Mouse (Mus musculus) ovary, adult 18-20 months (tissue): ENCODE results near the gene Ier5l.
A peak's percentile ranks its signal among the peaks of the same experiment; 100 is the strongest.

ENCODE experiments used
- DNase-seq: peaks from one replicate; pipeline ENCODE4 v3.0.0; 2022; ENCODE audit warnings: low spot score, mixed read lengths

Gene Ier5l

DNA sequence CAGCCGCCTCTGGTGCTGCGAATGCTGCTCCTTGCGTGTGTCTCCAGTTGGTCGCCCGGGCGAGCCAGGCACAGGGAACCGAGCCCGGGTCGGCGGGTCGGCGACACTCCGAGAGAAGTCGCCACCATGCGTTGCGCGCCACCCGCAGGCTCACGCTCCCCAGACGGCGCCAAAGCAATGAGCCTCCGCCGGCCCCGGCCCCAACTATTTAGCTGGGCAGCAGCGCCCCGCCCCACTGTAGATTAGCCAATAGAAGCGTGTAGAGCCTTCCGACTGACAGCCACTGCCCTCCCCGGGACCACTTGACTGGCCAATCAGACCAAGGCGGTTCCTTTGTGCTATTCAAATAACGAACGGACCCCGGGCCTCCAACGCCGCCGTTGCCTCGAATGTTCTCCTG is at the start of gene Ier5l:
TSS of gene Ier5l (minus strand) at position 181 of the 400 bp plus-strand sequence.
- DNase-seq, result peak; percentile 92

DNA sequence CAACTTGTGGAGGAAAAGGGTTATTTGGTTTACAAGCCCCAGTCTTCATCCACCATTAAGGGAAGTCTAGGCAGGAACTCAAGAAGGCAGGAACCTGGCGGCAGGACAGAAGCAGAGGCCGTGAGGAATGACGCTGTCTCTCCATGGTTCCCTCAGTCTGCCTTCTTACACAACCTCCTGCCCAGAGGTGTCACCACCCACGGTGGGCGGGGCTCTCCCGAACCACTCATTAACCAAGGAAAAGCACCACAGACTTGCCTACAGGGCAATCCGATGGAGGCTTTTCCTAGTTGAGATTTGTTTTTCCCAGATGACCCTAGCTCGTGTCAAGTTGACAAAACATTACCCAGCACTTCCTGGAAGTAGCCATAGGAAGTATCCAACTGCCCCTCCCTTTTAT is 49.7 kb upstream of the Ier5l start:
- DNase-seq, result no peak

DNA sequence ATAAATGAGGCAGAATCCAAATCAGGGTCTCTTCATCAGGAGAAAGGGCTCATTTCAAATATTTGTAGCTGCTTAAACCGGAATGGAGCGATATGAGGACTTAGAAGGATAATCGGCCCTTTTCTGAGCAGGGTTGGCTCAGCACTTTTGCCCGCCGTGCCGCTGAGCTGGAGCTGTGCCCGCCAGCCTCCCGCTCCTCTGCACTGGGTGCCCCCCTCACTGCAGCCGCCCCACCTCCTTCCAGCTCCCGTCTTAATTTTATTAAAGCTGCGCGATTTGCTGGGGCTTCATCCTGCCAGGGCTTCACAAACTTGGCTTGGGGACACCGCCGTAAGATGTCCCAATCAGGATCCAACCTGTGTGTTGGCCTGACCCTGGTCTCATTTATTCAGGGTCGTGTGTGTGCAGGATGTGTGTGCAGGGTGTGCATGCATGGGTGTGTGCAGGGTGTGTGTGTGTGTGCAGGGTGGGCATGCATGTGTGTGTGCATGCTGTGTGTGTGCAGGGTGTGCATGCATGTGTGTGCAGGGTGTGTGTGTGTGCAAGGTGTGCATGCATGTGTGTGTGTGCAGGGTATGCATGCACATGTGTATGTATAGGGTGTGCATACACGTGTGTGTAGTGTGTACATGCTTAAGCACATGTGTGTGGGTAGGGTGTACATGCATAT is 36.8 kb upstream of the Ier5l start:
- DNase-seq, result no peak

DNA sequence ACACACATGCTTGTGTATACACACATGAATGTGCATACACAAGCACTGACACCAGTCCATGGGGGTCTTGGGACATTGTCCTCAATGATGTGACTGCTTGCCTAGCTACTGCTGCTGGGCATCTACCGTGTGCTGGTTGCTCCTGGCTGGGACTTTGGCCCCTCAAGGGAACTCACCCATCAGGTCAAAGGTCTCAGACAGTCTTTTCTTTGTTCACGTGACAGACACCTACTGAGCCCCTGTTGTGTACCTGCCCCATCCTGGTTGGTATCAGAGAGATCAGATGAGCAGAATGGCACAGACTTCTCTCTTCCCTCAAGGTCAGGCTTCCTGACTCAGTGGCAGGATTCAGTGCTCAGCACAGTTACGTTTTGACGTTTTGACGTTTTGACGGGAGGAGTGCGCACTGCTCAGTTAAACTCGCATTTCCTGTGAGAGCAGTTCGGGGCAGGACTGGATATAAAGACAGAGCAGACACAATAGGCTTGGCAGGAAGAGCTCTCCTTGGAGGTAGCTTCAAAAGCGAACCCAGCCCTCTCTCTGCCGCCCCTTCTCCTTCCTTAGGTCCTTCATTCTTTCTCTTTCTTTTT is 33.2 kb upstream of the Ier5l start:
- DNase-seq, result no peak

DNA sequence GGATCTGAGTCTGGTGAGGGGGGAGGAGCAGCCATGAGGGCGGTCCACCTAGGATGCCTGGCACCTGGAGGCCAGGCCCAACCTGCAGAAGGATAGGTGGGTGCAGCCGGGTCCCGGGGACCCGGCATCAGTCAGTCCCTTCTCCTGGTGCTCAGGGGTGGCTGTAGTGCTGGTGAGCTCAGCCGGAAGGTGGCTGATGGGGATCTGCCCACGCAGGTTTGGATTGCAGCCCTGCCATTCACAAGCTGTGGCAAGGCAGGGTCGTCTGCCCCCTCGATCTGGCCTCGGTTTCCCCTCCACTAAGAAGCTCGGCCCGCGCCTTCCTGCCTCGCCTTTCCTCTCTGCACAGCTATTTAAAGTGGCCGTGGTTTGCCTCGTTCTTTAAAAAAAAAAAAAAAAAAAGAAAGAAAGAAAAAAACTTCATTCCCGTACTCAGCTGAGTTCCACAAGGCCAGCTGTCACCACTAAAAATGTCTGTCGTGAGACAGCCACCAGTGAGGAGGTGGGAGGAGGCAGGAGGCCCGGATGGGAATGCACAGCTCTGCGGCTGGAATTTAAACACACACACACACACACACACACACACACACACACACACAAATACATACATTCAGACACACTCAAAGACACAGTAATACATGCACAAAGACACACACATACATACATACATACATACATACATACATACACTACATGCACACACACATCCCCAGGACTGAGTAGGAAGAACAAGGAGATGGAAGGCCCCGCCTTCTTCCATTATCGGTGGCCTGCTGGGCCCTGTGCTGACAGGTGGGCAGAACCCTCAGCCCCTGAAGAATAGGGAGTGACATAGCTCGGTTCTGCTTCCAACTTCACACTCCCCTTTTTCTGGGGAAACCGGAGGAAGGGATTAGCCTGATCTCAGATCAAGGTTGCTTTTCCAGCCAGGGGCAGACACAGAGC is 29.9 kb upstream of the Ier5l start:
- no peak for DNase-seq

DNA sequence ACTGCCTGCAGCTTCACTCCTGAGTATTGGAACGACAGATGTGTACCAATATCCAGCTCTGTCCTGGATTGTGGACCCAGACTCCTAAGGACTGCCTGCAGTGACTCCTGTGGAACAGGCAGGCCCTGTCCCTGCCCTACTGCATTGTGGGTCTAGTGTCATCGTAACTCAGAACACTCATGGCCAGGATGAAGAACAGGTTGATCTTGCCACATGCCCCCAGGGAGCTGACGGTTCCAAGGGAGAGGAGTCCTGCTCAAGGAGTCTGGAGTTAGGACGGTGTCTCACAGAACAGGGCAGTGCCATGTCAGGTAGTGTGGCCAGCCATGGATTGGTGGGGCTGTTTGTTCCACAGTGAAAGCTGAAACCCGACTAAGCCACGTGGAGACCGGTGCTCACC is 27.7 kb upstream of the Ier5l start:
- DNase-seq, result no peak

DNA sequence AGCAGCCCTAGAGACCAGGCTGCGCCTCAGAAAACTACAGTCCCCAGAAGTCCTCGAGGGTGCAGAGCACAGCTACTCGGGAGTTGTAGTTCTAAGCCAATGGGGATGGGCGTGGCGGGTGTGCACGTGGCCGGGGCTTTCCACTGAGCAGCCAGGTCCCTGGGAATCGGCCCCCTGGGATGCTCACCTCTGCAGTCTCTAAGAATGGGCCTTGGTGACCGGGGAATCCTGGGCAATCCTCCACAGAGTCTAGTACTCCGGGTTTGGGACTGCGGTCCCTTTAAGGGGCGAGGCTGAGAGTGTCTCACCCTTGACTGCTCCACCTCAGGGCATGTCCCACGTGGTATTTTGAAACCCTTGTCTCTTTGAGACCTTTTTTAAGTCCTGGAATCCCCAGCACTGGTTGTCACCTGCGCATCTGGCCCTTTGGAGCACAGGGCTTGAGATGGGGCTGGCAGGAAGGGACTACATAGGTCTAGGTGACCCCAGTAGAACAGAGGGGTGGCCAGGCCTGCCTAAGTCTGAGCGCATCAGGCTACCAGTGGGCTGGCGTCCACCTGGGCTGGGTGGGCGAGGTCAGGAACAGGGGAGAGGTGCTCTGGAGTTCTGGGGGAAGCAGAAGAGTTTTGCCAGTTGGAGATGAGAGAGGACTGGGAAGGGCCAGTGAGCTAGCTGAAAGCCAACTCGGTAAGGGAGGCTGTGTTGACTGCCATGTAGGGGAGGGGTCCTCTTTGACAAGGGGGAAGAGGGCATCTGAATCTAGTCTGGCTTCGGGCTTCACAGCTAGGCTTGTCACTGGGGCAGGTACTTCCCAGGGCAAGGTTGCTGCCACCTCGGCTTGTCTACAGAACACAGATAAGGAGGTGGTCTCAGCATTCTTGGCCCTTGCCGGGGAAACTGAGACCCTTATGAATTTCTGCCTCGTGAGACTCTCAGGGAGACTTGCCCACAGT is 22.2 kb upstream of the Ier5l start:
- DNase-seq, result peak; percentile 57

DNA sequence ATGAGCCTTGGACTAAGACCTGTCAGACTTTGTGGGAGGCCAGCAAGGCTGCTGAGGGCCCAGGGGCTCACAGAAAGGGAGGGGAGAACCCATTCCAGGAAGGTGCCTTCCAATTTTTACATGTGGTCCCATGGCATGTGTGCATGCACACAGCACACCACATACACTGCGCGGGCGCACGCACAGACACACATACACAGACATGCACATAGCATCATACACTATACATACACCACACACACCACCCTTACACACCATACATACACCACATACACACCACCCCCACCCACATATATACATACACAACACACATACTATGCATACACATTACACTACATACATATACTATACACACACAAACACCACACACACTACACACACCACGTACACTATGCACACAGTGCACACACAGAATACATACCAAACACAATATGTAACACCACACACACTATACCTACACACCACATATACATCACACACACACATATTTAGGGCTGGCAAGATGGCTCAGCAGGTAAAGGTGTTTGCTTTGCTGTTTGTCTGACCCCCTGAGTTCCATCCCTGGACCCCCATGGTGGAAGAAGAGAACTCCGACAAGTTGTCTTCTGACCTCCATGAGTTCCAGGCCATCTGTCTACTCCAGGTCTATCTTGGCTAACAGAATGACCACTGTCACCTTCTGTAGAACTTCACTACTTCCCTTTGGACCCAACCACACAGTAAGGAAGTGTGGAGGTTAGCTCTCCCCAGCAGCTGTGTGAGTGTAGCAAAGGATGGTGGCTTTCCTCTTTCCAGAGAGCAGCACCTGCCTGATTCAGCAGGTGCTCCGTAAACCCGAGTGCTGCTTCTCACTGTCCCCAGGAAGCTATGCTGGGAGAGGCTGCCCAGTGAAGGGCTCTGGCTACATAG is 21.2 kb upstream of the Ier5l start:
- DNase-seq, result no peak

DNA sequence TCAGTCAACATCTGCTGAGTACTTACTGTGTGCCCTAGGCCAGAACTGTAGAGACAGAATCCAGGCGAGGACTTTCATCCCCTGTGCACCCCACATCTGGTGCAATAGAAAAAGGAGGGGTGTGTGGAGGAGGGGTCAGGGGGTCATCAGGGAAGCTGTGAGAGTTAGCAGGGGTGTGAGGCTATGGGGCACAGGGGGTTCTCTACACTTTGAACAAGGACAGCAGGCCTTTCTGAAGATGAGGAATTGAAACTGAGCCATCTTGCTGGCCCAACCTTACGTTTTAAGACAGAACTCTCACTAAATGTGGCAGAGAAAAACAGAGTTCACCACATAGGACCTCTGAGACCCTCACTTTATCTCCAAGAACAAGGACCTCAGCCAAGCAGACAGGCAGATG is 16.4 kb upstream of the Ier5l start:
- no peak for DNase-seq

DNA sequence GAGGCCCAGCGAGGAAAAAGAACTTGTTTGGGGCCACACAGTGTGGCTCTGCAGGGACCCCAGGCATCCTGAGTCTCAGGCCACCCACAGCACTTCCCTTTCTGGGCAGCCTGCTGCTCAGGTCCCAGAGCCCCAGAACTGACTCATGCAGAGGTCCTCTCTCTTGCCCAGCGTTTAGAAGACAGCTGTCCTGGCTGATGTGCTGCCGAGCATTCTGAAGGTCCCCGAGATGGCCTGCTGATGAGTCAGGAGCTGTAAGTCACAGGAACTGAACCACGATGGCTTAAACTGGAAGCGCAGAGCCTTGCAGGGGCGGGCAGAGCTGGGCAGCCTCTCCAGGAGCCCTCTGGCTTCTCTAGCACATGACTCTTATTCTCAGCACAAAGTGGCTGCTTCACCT is 13.6 kb upstream of the Ier5l start:
- no peak for DNase-seq

DNA sequence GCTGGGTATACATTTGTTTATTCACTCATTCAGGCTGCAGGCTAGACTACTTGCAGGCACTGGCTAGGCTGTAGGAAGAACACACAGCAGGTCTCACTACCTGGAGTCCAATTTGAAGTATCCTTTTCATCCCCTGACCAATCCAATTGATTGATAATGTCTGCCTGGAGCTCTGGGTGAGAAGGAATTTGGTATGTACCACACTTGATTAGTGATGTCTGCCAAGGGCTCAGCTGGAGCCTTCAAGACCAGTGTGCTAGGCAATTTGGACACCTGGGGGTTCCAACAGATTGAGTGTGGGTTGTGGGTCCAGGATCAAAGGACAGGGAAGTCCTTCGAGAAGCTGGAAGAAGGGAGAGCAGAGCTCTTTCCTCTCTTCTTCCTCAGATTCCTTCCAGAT is 4.5 kb upstream of the Ier5l start:
- DNase-seq, result no peak

DNA sequence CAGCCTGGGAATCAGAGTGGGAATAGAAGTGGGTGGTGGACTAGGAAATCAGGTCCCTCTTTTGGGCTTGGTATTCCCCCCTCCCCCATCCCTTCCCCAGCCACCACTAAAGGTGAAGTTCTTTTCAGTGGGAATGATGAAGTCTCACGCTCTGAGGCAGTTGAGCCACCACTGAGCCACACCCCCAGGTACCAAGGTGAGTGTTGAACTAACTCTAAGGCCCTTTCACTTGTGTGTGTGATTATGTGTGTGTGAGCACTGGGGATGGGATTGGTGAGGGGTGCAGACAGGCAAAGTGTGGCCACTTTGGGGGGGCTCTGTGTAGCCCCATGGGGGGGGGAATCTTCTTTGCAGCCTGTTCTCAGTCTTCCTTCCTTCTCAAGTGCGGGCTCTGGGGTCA is 2.2 kb upstream of the Ier5l start:
- no peak for DNase-seq

DNA sequence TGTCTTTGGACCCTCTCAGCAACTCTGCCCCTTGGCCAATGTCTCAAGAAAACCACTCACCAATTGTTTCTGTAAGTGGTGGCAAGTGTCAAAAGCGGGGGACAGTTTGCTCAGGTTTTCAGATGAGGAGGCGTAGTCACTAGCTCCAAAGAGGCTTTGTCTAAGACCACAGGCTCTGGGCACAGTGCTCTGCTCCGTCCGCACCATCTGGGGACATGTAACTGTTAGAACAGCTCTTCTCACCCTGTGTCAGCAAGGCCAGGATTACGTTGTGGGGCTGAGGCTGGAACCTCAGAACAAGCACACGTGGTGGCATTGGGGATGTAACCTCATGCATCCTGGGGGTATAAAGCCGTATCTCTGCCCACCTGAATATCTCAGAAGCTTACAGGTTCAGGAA is 1.4 kb upstream of the Ier5l start:
- DNase-seq, result no peak

DNA sequence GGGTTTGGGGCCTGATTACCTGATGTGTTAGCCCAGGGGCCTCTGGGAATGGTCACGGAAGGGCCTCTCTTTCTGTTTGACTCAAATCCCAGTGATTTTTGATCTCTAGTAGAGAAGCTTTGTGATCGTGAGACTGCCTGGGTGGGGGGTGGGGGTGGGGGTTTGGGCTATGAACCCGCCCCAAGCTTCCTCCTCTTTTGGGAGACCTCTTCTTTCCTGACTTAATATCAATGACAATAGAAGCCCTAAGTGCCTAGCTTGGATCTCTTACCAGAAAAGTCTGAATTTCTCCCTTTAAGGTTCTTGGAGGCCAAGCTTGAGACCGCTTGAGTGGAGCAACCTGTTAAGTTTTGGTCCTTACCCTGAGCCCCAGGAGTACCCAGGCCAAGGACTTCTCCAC is 757 bp upstream of the Ier5l start:
- no peak for DNase-seq

DNA sequence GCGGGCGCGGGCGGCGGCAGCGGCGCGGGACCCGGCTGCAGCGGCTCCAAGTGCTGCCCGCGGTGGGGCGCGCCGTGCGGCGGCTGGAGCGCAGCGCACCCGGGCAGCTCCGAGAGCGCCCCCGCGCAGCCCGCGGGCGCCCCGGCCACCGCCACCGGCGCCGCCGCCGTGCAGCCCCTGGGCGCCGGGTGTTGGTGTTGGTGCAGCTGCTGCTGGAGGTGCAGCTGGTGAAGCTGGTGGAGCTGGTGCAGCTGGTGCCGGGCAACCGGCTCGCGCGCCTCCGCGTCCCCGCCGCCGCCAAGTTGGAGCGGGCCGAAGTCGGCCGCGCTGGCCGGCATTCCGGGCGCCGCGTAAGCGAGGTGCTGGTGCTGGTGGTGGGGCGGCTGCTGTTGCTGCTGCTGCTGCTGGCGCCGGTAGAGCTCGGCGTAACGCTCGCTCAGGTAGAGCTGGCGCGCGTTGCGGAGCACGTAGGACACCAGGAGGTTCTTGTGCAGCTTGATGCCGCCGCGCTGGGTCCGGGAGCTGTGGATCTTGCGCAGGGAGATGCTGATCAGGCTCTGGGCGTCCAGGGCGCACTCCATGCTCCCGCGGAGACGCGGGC is 488 bp downstream of the Ier5l start:
- peak; percentile 41 for DNase-seq

DNA sequence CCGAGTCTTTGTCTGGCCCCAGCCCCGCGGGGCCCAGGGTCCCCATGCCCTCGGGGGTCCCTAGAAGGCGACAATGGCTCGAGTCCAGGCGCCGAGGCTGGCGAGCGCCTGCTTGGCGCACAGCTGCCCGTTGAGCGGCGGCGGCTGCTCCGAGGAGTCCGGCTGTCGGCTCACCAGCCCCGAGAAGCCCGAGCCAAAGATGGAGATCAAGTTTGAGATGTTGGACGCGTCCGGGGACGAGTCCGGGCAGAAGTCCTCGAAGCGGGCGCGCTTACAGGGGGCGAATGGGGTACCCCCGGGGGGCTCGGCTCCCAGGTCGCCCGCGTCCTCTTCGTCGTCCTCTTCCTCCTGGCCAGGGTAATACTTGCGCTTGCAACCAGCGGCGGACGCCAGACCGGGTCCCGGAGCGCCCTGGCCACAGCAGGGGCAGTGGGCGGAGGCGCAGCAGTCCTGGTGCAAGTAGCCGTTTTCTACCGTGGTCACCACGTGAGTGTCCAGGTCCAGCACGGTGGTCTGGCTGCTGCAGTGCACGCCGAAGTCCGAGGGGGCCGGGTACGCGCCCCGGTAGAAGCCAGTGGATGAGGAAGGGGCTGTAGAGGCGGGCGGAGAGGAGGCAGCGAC is 1.2 kb downstream of the Ier5l start:
- DNase-seq, result no peak

DNA sequence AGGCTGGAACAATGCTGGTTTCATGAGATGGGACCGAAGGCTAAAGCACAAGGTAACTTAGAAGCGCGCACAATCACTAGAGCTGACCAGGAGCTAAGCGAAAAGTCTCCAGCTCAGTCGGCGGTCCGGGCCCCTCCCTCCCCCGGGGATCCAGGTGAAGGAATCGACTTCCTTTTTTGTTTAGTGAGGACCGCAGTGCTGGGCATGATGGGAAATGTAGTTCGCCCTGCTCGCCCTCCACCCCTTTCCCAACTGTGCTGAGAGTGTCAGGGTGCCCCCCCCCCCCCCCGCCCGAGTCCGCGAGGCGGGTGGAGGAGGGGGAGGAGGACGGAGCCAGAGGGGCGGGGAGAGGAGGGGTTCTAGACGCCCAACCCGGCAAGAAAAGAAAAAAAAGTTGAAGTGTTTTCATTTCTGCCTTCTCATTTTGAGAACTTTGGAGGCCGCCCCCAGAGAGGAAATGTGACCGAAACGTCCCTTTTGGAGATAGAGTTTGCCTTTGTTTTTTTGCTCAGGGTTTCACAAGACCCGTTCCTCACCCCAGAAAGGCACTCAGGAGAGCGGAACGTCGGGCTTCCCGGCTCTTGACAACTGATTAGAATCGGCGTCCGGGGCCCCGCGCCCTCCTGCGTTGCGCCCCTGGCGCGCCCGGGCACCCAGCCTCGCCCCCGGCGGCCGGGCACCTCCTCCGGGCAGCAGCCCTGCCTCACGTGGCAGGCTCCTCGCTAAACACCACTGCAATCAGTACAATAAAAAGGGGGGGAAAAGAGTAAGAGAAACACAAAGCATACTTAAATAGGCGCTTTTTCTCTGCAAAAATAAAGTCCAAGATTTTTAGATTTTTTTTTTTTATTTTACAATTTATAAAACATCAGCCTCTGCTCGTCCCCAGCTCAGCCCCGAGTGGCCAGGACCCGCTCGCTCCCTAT is 2.0 kb downstream of the Ier5l start:
- DNase-seq, result peak; percentile 82

DNA sequence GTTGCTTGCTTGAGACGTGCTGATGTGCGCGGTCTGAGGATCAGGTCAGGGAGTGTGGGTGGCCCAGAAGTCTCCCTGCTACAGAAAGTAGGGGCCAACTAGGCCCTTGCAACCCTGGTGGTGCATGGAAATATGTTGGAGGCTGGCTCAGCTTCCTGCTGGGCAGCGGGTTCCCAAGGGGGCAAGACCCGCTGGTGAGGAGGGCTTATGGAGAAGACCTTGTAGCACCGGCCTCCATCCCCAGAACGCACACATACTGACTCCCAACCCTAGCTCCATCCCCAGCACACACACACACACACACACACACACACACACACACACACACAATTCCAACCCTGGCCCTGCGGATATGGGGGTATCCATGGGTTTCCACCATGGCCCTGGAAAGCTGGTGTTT is 3.0 kb downstream of the Ier5l start:
- DNase-seq, result no peak
